Mouse (Mus musculus) skeletal muscle tissue, adult 2 months (tissue): ENCODE measurements around the gene Sypl.

Experiments used
- DNase-seq: peaks from one replicate; pipeline ENCODE4 v3.0.0-alpha.2; 2012; ENCODE audit warnings: low read depth, low spot score

The Sypl gene

GRCm38 (mm10) chr12:32953596-32954215, at the start of gene Sypl:
Sypl (plus strand) TSS chr12:32953891.
- peak; percentile 99 for DNase-seq

DNA sequence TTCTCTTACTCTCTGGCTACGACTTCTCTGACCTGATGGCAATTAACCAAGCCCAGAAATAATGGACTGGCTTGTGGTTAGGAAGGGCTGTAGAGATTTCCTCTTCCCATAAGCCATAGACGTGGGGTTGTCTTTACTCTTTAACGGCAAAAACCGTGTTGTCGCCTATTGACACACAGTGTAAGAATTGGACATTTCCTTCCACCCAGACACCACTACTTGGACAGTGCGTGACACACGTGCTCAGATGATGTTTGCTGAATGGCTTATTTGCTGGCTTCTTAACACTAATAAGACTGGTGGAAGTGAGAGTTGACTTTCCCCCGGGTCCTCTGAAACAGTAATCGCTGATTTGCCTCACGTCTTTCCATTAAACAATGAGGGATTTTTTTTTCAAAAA, 44.0 kb upstream of the Sypl start:
- DNase-seq: no peak

- peak; percentile 84 for DNase-seq
Measured at GRCm38 (mm10) chr12:32910092-32910491, 43.6 kb upstream of the Sypl start.

DNA sequence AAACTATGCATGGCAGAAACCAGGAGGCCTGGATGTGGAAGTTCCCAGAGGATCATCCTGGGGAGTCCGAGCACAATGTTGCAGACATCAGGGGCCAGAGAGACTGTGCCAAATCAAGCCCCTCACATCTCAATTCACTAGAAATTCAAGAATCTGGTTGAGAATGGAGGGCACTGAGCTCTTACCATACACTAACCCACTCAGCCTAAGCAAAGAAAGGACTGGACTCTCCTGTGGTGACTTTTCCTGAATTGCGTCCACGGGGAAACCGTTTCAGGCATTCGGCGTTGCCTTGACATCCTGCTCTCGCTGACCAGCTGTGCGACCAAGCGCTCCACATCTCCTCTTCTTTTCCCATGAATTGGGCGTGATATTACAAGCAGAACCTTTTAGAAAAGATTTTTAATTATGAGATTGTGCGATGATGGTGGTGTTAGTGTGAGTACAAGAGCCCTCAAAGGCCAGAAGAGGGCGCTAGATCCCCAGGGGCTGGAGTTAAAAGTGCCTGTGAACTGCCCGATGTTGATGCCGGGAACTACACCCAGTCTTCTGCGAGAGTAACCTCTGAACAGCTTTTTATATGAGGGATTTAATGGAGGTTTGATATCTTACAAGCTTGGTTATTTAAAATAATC, 43.0 kb upstream of the Sypl start:
- peak; percentile 69 for DNase-seq

DNA sequence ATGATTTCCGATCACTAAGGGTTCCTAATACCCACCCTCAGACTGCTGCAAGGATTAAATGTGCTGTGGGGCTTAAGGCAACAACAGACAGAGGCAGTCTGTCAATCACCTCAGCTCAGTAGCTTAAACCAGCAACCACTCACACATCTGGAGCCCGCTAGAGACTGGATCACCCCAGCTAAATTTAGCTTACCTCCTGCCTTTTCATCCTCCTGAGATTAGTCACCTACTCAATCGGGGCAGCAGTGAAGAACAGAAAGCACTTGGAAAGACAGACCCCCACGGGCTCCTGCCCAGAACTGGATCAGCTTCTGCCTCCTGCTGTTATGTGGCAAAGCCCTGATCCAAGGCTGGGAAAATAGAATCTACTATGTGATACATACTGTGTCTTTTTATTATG, 42.1 kb upstream of the Sypl start:
- no peak for DNase-seq

- no peak for DNase-seq
Measured at GRCm38 (mm10) chr12:32912772-32913171, 40.9 kb upstream of the Sypl start.

GRCm38 (mm10) chr12:32918683-32919082, 35.0 kb upstream of the Sypl start:
- no peak for DNase-seq

- peak; percentile 78 for DNase-seq
Measured at GRCm38 (mm10) chr12:32919091-32919490, 34.6 kb upstream of the Sypl start.

GRCm38 (mm10) chr12:32919527-32919926, 34.2 kb upstream of the Sypl start:
- no peak for DNase-seq

DNA sequence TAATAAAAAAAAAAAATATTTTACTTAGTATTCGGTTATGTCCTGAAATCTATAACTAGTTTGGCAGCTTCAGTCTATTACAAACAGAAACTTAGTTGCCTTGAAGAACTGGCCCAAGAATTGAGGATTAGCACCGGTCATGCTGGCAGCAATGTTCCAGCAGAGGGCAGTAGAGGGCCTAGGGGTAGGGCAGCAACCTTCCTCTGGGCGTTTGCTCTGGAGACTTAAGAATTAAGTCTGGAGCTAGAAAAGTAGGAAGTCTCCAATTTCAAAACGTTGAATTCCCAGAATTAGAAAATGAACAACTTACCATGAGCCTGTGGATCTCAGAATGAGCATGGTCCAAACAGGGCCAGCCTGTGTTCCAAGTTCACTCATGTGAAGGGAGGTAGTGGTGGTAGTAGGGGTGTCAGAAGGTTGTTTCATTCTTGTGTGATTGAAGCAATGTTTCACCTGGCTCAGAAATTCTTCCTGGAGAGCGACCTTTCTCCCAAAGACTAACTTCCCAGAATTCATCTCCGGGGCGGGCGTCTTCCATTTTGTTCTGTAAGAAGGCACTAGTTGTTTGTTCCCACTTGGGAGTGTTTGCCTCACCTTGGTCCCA, 33.4 kb upstream of the Sypl start:
- DNase-seq: peak; percentile 76

DNA sequence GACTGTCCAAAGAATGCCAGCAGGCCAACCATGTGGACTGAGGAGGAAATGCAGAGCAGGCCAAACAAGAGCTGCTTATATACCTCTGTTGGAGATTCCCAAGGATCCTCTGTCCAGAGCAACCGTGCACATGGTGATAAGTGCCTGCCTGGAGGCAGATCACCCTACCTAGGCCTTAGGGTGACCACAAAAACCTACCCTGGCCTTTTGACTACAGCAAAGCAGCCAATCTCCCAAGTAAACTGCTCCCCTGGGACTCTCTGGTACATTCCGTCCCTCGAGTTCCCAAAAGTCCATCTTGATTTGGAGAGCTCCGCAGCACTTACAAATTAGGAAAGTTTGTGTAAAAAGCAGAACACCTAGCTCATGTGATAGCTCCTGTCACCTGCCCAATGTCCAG, 32.6 kb upstream of the Sypl start:
- no peak for DNase-seq

DNA sequence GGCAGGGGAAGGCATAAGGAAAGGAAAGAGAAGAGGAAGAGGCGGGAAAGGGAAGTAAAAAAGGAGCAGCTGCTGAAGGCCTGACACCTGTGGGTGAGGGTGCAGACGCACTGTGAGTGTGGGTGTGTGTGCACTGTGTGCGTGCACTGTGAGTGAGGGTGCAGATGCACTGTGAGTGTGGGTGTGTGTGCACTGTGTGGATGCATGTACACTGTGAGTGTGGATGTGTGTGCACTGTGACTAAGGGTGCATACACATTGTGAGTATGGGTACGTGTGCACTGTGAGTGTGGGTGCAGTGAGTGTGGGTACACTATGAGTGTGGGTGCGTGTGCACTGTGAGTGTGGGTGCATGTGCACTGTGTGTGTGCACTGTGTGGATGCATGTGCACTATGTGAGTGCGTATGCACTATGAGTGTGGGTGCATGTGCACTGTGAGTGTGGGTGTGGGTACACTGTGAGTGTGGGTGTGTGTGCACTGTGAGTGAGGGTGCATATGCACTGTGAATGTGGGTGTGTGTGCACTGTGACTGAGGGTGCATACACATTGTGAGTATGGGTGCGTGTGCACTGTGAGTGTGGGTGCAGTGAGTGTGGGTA, 32.1 kb upstream of the Sypl start:
- no peak for DNase-seq

DNA sequence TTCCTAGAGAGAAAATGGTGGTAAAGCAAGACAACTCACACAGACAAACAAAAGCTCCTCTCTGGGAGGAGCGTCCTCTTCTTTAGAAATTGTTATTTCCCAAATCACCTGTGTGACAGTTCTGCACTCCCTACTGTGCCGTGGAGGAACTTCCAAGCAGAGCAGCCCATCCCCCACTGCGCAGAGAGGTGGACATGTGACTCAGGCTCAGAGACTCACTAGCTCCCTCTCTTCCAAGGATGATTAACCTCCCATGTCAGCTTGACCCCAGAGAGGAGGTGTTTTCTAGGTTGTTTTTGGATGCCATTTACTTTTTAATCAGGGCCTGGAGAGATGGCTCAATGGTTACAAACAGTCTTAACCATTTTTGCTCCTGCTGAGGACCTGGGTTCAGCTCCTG, 29.4 kb upstream of the Sypl start:
- DNase-seq: no peak

DNA sequence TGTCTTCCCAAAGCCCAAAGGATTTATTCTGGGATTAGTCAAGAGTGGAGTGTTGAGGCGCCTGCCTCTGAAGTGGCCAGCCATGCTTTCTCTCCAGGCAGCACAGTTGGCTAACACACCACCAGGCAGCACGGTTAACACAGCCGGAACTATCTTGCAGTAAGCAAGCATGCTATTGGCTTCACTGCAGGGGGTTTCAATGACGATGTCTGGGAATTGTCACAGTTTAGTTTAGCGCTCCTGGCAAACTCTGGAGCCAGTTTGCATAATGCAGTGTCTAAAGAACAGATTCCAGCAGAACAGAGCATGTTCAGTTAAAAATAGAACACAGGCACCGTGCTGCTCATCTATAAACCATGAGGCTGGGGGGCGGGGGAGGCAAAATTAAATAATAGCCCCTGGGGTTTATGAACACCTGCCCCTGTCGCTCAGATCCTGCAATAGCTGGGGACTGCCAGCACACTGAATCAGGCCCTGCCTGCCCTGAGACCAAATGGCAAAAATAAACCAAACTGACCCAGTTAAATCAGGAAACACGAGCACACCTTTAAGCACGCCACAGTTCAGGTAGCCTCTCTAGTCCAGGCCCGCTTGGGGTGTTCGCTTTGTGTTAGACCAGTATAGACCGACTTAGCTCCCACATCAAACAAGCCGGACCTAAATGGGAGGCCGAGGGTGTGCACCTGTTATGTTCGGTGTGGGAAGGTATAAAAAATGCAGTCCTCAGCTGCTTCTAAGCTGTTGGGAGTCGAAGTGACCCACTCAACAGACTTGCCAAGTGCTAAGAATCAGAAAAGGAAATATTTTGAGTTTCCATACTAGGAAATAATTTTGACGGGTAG, 27.1 kb upstream of the Sypl start:
- peak; percentile 92 for DNase-seq

DNA sequence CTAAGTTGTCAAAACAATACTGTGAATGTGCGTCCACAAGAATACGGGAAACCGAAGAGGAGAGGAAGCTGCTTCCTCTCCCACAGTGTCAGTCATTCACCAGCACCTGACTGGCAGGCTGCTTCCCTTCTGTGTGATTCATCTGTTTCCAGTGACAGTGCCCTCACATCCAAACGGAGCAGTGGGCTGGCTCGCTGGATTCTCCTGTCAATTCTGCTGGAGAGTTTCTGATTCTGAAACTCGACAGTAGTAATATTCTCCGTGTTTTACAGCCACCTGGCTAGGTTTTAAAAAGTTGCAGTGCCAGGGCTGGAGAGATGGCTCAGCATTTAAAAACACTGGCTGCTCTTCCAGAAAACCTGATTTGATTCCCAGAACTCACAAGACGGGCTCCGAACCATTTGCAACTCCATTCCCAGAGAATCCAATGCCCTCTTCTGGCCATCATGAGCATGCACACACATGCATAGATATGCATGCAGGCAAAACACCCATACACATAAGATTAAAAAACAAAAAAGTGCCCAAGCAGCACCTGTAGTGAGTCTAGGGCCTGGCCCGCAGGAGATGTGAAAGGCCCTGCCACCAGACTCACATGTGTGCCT, 26.4 kb upstream of the Sypl start:
- peak; percentile 32 for DNase-seq

- no peak for DNase-seq
Measured at GRCm38 (mm10) chr12:32928180-32928579, 25.5 kb upstream of the Sypl start.

- DNase-seq: peak; percentile 43
Measured at GRCm38 (mm10) chr12:32929831-32930513, 23.7 kb upstream of the Sypl start.

DNA sequence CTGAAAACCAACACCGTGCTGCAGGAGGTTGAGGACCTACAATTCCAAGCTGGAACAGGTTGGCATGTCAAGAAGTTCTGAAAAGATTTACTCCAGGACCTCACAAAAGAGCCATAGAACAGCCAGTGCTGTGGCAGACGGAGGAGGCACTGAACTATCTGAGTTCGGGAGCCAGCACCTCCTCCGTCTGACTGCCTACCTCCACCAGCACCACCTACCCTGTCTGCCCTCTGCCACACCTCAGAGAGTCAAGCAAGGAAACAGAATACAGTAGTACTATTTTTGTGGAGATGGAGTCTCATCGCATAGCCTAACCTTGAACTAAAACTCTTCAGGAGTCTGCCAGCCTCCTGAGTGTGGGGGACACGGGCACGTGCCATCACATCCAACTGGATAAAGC, 23.1 kb upstream of the Sypl start:
- DNase-seq: no peak

DNA sequence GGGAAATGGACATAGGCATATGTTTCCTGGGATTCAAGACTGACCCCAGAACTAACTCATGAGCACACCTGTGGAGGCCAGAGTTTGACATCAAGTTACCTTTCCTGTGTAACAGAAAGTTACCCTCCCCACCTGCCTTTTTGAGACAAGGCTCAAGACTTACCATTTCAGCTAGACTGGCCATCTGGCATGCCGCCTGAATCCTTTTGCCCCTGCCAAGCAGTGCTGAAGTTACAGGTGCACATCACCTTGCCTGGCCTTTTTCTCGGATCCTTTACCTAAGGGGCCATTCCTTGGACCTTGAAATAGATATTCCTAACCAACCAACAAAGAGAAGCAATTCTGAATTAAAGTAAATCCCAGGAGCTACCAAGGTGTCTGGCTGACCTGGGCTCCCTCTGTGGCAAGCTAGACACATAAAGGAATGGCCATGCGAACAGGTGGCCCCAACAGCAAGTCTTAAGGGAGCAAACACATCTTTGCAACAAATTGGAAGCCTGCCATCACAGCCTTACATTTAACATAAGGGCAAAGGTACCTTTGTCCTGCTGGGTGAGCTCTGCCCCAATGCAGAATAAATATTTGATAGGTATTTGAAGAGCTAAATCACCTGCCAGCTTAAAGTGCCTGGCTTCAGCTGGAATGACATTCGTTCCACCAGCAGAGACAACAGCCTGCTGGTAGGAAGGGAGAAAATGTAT, 17.3 kb upstream of the Sypl start:
- DNase-seq: no peak

- no peak for DNase-seq
Measured at GRCm38 (mm10) chr12:32941141-32941540, 12.6 kb upstream of the Sypl start.
